Mouse (Mus musculus) mesoderm, embryonic 11.5 days (tissue): ENCODE results near the gene Parp16.
"Not testable (repeated sequence)": the region's sequence is repeated elsewhere in the genome, so short reads cannot be mapped to it uniquely, and the experiment has no call there.

ENCODE experiments used
- DNase-seq: peaks from one replicate; pipeline ENCODE4 v3.0.0-alpha.2; 2012; ENCODE audit warnings: low read depth, low spot score

The Parp16 gene

DNA sequence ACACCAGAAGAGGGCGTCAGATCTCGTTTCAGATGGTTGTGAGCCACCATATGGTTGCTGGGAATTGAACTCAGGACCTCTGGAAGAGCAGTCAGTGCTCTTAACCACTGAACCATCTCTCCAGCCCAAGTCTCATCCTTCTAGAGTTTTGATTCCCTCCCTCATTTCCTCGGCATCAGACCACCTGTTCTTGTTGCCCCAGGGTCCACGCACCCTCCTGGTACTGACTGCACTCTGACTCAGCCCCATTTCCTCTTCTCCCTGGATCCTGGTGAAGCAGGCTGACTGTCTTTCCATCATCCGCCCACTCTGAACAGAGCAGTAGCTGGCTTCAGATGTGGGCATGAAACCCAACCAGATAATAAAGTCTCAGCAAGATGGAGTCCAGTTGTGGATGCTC is 46.8 kb downstream of the Parp16 start:
- no peak for DNase-seq

- no peak for DNase-seq
Observed at GRCm38 (mm10) chr9:65243249-65243648, 48.1 kb downstream of the Parp16 start.

- no peak for DNase-seq
Observed at GRCm38 (mm10) chr9:65244036-65244806, 49.1 kb downstream of the Parp16 start.

DNA sequence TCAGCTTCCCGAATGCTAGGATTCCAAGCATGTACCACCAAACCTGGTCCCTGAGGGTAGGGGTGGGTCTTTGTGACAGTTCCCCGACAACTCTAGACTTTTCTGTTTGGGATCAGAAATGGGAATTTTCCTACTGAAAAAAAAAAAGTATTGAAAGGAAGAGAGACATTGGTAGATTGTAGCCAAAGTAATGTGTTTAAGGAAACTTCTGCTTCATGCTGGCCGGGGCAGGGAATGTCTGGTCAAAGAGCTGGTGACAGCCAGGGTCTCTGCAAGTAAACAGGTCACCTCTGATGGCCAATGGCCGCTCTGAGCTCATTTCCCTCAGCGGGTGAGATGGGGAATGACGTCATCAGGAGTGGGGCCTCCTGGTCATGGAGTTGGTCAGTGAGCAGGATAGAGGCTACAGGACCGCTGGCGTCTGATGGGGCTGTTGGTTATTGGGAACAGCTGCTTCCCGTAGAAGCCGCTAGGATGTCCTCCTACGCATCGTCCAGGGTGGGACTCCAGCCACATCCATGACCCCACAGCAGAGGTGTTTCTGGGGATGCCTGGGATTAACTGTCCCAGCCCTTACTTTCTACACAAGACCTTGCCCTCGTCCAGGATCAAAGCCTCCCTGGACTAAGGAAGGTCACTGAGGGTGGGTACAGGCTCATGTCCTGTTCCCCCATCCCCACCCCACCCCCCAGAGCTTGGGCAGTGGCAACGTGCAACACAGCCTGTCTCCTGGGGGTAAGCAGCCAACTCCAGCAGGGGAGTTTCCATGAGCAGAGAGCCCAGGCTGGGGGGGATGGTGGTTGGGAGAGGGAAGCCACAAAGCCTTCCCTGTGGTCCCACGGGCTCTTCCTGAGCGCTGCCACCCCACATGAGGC is 52.6 kb downstream of the Parp16 start:
- DNase-seq: no peak

DNA sequence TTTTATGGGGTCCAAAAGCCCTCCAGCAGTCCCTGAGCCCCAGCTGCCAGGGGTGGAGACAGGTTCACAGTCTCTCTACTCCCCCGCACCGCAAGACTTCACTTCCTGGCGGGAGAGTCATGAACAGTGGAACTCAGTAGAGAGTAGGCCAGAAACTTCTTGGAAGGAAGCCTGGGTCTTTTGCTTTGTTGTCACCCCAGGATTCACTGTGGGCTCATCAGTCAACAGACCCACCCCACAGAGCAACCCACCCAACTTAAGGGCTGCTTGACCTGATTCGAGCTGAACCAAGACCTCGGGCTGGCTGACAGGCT is 53.2 kb downstream of the Parp16 start:
- no peak for DNase-seq

DNA sequence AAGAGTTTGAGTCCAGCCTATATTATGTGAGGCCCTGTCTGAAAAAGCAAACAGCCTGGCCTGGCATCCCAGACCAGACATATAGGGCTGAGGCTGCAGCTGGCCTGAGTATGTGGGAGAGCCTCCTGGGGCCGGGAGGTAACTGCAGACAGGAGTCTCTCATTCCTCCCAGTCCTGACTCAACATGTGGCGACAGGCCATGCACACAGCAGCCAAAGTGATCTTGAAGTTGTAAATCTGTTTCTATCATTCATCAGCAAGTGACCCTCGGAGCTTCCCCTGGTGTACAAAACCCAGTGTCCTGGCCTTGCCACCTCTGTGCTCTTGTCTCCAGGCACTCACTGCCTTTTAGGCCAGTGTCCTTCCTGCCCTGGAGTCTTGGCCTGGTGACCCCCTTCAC is 56.9 kb downstream of the Parp16 start:
- DNase-seq: no peak

- no peak for DNase-seq
Observed at GRCm38 (mm10) chr9:65255906-65256600, 60.9 kb downstream of the Parp16 start.

DNA sequence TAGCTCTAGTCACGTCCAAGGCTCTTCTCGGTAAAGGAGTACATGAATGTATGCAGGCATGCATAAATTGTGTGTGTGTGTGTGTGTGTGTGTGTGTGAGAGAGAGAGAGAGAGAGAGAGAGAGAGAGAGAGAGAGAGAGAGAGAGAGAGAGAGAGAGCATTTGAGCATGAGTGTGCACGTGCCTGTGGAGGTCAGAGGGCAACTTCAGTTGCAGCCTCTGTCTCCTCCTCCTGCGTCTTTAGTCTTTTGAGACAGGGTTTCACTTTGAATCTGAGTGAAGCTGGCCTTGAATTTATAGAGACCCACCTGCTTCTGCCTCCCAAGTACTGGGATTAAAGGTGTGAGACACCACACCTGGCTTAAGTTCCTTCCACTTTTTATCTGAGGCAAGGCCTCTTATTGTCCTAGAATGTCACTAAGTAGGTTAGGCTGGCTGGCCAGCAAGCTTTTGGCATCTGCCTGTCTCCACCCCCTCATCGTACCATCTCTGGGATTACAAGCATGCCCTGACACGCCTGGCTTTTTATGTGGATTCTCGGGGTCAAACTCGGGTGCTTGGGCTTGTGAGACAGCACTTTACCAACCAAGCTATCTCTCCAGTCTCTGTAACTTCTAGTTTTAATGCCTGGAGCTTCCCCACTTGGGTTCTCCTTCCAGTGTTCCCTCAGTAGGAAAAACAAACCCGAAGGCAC is 62.2 kb downstream of the Parp16 start:
- no peak for DNase-seq

DNA sequence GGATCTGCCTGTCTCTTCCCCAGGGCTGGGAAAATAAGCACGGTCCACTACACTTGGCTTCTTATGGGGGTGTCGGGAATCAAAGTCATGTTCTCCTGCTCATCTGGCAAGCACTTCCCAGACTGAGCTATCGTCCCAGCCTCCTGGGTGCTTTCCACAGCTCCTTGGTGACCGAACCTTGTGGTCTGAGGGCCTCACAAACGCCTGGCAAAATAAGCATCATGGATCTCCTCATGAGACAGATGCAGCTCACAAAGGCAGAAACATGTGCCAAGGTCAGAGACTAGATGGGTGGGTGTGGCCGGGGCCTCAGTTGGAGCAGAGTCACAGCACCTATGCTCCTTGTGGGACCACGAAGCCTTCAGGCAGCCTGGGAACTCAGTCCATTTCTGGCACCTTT is 64.2 kb downstream of the Parp16 start:
- DNase-seq: no peak

DNA sequence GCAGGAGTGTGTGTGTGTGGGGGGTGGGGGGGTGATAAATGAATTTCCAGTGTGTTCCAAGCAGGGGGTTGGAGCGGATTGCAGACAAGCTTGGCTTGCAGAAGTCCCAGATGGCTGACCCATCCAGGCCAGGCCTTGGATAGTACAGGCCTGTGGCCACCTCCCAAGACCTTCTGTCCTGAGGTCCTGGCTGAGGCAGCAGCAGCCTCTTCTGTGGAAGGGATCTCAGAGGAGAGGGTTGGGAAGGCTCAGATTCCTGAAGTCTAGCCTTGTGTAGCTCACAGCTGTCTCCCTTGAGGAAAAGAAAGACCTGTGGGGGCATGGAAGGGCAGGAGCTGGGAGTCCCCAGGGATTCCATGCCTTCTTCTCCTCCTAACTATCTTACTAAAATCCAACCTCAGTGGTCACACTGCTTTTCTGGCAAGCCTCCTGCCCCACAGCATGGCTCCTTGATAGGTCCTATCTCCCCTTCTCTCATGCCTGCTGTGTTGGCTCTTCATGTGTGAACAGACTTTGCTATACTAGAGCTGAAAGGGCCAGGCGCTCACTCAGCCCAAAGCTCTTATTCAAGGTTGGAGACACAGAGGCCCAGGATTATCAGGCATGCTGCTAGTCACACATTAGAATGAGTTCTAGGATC is 66.6 kb downstream of the Parp16 start:
- no peak for DNase-seq

GRCm38 (mm10) chr9:65262641-65263120 is 67.5 kb downstream of the Parp16 start:
- no peak for DNase-seq

DNA sequence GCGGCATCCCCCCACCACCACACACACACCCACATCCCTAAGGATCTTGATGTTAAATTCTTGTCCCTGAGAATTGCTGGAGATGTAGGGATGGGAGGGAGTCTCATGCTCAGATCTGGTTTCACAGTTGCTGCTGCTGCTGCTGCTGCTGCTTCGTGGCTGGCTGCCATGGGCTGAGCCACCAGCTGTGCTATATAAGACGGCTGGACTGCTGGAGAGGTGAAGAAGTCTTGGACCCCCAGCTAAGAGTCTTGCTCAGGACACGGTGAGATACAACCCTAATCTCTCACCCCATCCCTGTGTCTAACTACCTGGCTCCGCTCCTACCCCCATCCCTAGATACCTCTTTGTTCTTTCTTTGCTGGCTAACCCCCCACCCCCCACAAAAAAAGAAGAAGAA is 69.8 kb downstream of the Parp16 start, which contains the start of gene Cilp:
Cilp (plus strand) TSS at position 222 of the 400 bp plus-strand sequence.
- no peak for DNase-seq

DNA sequence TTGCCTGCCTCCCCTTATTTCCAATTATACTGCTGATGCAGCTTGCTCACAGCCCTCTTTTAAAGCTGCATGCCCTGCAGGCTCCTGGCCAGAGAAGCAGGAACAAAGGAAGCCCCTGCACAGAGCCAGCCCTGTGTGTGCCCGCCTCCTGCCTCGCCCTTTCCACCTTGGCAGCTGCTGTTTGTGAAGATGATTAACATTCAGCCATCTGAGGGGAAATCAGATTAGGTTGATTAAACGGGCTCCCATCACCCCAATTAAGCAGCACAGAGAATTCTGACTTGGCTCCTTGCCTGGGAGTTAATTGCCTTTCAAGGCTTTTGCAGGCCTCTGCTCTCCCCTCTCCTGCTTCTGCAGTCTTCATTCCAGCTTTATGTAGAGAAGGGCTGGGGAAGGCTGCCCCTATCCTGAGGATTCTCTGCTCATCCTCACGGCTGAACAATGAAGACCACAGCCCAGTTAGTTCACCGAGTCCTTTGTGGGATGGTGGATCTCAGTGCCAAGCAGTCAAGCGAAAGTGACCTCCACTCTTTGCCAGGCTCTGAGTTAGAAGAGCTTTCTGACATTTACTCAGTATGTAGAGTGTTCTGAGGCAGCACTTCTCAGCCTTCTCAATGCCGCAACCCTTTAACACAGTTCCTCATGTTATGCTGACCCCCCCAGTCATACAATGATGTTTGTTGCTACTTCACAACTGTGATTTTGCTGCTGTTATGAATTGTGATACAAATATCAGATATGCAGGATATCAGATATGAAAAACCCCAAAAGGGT is 72.8 kb downstream of the Parp16 start:
- no peak for DNase-seq

DNA sequence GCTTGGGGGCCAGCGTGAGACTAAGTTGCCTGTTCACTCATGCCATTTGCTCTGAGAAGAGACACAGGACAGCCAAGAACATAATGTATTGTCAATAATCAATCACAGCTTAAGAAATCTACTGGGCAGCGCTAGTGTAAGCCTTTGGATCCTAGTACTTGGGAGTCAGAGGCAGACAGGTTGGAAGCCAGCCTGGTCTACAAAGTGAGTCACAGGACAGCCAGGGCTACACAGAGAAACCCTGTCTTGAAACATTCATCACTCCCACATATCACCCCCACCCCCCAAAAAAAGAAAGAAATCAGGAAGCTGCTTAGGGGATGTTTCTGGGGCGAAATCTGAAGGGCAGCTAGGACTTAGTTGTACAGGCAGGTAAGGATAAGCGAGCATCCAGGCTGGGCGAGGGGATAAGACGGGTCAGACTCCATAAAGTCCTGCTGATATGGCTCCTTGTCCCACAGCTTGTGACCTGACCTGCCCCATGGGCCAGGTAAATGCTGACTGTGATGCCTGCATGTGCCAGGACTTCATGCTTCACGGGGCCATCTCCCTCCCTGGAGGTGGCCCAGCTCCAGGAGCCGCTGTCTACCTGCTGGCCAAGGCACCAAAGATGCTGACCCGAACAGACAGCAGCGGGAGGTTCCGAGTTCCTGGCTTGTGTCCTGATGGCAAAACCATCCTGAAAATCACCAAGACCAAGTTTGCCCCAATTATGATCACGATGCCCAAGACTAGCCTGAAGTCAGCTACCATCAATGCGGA is 78.1 kb downstream of the Parp16 start:
- DNase-seq: no peak

DNA sequence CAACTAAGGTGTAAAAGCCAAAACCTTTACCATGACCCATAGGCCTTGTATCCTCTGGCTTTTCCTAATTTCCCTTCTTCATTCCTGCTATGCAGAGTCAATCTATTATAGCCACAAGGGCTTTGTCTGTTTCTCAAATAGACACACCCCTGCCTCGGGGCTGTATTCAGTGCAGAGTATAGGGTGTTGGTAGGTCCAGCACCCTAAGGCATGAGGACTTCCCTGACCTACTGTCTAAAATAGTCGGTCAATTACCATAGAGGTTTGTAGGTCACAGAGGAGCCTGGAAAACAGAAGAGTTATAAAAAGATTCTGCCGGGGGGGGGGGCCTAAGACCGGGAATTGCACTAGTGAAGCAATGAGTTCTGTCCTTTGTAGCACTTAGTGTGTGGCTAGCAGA is 78.7 kb downstream of the Parp16 start:
- no peak for DNase-seq

GRCm38 (mm10) chr9:65274851-65275250 is 79.7 kb downstream of the Parp16 start:
- not testable (repeated sequence) for DNase-seq

DNA sequence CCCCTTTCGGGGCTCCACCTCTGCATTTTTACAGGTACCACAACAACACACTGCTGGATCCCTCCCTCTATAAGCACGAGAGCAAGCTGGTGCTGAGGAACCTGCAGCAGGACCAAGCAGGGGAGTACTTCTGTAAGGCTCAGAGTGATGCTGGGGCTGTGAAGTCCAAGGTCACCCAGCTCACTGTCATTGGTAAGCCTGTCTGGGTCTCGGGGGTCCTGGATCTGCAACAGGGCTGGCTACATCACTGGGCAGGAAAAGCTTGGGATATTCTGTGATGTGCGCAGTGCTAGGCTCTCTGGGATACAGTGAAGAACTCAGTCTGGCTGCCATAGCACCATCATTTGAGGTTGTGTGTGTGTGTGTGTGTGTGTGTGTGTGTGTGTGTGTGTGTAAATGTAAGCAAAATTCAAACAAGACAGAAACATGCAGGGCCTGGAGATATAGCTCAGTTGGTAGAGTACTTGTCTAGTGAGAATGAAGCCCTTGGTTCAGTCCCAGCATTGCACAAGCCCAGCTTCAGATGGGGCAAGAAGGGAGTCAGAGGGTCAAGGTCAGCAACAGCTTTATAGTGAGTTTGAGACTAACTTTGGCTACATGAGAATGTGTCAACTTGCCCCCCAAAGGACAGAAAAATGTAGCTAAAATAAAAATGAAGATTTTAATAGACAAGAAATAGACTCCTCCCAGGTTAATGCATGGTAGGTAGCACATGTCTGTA is 80.8 kb downstream of the Parp16 start:
- no peak for DNase-seq

- DNase-seq: no peak
Observed at GRCm38 (mm10) chr9:65281536-65282151, 86.5 kb downstream of the Parp16 start.
